ENCODE assay signal across 9 mouse cellular contexts in the genomic region with DNA sequence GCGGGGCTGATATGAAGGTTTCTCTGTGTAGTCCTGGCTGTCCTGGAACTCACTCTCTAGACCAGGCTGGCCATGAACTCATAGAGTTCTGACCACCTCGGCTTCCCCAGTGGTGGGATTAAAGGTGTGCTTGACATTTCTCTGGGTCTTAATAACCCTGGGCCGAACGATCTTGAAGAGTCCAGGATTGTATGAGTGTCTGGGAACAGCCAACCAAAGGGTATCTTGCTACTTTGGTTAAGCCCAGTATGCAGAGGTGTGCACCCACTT. TPM values are rescaled to one million over a fixed set of nuclear protein-coding genes. Genes with fewer than 3 reads are reported as not detected.
DNase-seq lines count a peak whose midpoint lies in the region; ATAC-seq and TF ChIP-seq lines count a peak whose summit lies in the region.
"Had no signal": no experiment of that assay in that cellular context is flagged by ENCODE, and none has a peak within 500 bp of the region (broad histone marks: within the 10 kb centered on the region; RNA-seq: fewer than 3 reads in every experiment).

No protein-coding gene starts in this region.

- H3K4me1 ChIP-seq in kidney, embryonic 14.5 days (ENCODE audit: control insufficient read depth, insufficient read depth, low read length) = peaks cover 25% of the 10 kb centered on the region
- peaks cover 42% of the 10 kb centered on the region for H3K4me1 ChIP-seq in embryonic facial prominence, embryonic 13.5 days
- peaks cover 20% of the 10 kb centered on the region for H3K4me1 ChIP-seq in hindbrain, postnatal 0 days (ENCODE audit: insufficient read depth, low read length)
- peaks cover 23% of the 10 kb centered on the region for H3K4me1 ChIP-seq in midbrain, embryonic 16.5 days (ENCODE audit: control insufficient read depth, insufficient read depth, low read length)

- H3K4me2 ChIP-seq in kidney, embryonic 14.5 days (replicated peaks; ENCODE audit: low read depth, low read length) = peak overlapping the region; percentile 57
- peak overlapping the region; percentile 58; the same call in 1 of the 2 replicates for H3K4me2 ChIP-seq in embryonic facial prominence, embryonic 13.5 days
- peak overlapping the region; percentile 54 for H3K4me2 ChIP-seq in hindbrain, postnatal 0 days (ENCODE audit: low read depth, low read length)
- H3K4me2 ChIP-seq in midbrain, embryonic 16.5 days (ENCODE audit: low read length) = peak overlapping the region; percentile 65; the same call in 1 of the 2 replicates

- no peak for ATAC-seq in kidney, embryonic 14.5 days (ENCODE audit: low FRiP score, low TSS enrichment)
- no peak for ATAC-seq in embryonic facial prominence, embryonic 13.5 days (ENCODE audit: insufficient number of reproducible peaks, insufficient read depth, low FRiP score, low TSS enrichment, low read depth)
- no peak for ATAC-seq in hindbrain, postnatal 0 days
- ATAC-seq in midbrain, embryonic 16.5 days = 0 out of 2 replicates have a peak, but pooled peaks have one; percentile 2

- H3K27me3 ChIP-seq in kidney, embryonic 14.5 days (ENCODE audit: control insufficient read depth, insufficient read depth, low read length) = no peaks in the 10 kb centered on the region
- no peaks in the 10 kb centered on the region; the same call in 1 of the 2 replicates for H3K27me3 ChIP-seq in embryonic facial prominence, embryonic 13.5 days
- H3K27me3 ChIP-seq in hindbrain, postnatal 0 days (ENCODE audit: insufficient read depth, low read length) = no peaks in the 10 kb centered on the region
- H3K27me3 ChIP-seq in midbrain, embryonic 16.5 days (ENCODE audit: control insufficient read depth, insufficient read depth, low read depth, low read length) = no peaks in the 10 kb centered on the region

- no peaks in the 10 kb centered on the region for H3K9me3 ChIP-seq in kidney, embryonic 14.5 days (ENCODE audit: control insufficient read depth, low read length)
- no peaks in the 10 kb centered on the region for H3K9me3 ChIP-seq in embryonic facial prominence, embryonic 13.5 days
- no peaks in the 10 kb centered on the region for H3K9me3 ChIP-seq in hindbrain, postnatal 0 days (ENCODE audit: low read length)
- no peaks in the 10 kb centered on the region for H3K9me3 ChIP-seq in midbrain, embryonic 16.5 days (replicated peaks; ENCODE audit: control insufficient read depth, low read length, poor library complexity, severe bottlenecking)

- peak overlapping the region; percentile 70 for H3K9ac ChIP-seq in kidney, embryonic 14.5 days (ENCODE audit: low read depth, low read length)
- peak overlapping the region; percentile 67 for H3K9ac ChIP-seq in embryonic facial prominence, embryonic 13.5 days
- H3K9ac ChIP-seq in hindbrain, postnatal 0 days (replicated peaks; ENCODE audit: low read length) = peak overlapping the region; percentile 28; the same call in 1 of the 2 replicates
- H3K9ac ChIP-seq in midbrain, embryonic 16.5 days (ENCODE audit: low read depth, low read length) = peak overlapping the region; percentile 71

- intact Hi-C loops in left cerebral cortex, postnatal 25 days (cut with DNase I) = loop anchor here (5.0 kb wide), 1 partner anchor 84 kb away; no protein-coding TSS in a partner anchor

- DNase-seq in kidney, adult 9 months = no peak
- DNase-seq in hindbrain, postnatal 0 days (ENCODE audit: low spot score) = no peak
- no peak for DNase-seq in left cerebral cortex, postnatal 25 days (ENCODE audit: low spot score in 2 of 2)
- no peak for DNase-seq in thymus, postnatal 4 days
- no peak for DNase-seq in layer of hippocampus, adult 18-20 months (ENCODE audit: low spot score in 2 of 2)

- WGBS in kidney, embryonic 14.5 days = 75% methylated on average over 4 of the region's 4 CpGs
- 76% methylated on average over 4 of the region's 4 CpGs for WGBS in embryonic facial prominence, embryonic 13.5 days
- WGBS in hindbrain, postnatal 0 days = 81% methylated on average over 4 of the region's 4 CpGs
- WGBS in midbrain, embryonic 16.5 days = 64% methylated on average over 4 of the region's 4 CpGs

- peak overlapping the region; percentile 75 for H3K27ac ChIP-seq in kidney, embryonic 14.5 days (ENCODE audit: low read depth, low read length)
- H3K27ac ChIP-seq in embryonic facial prominence, embryonic 13.5 days = peak overlapping the region; percentile 86
- peak overlapping the region; percentile 72 for H3K27ac ChIP-seq in hindbrain, postnatal 0 days
- peak overlapping the region; percentile 76; the same call in 1 of the 2 replicates for H3K27ac ChIP-seq in midbrain, embryonic 16.5 days (ENCODE audit: low read length)

- TF ChIP-seq CTCF in hindbrain, postnatal 0 days (IDR thresholded peaks at IDR 0.05; ENCODE audit: low read depth) = no peak

- H3K4me3 ChIP-seq in kidney, embryonic 14.5 days (ENCODE audit: low read length) = no peak overlapping the region; the same call in 1 of the 2 replicates
- peak overlapping the region; percentile 25 for H3K4me3 ChIP-seq in embryonic facial prominence, embryonic 13.5 days
- H3K4me3 ChIP-seq in hindbrain, postnatal 0 days (ENCODE audit: low read length) = no peak overlapping the region
- no peak overlapping the region for H3K4me3 ChIP-seq in midbrain, embryonic 16.5 days (ENCODE audit: low read depth, low read length)

- no peaks in the 10 kb centered on the region for H3K36me3 ChIP-seq in kidney, embryonic 14.5 days (ENCODE audit: control insufficient read depth, insufficient read depth, low read length)
- no peaks in the 10 kb centered on the region for H3K36me3 ChIP-seq in embryonic facial prominence, embryonic 13.5 days
- H3K36me3 ChIP-seq in hindbrain, postnatal 0 days (ENCODE audit: insufficient read depth, low read length) = no peaks in the 10 kb centered on the region
- no peaks in the 10 kb centered on the region for H3K36me3 ChIP-seq in midbrain, embryonic 16.5 days (ENCODE audit: control insufficient read depth, insufficient read depth, low read length)

RNA-seq across cellular contexts. Expression of a gene that starts 0.2 kb away (rescaled TPM):
- polyA plus RNA-seq in kidney, embryonic 14.5 days (2014; fragmentation: Nextera tagmentation; extraction: Ambion mirVana) = 26.0 and 31.9 TPM in 2 replicates
- 38.6 and 41.2 TPM in 2 replicates for polyA plus RNA-seq in embryonic facial prominence, embryonic 13.5 days (2015; fragmentation: Nextera tagmentation; extraction: Ambion mirVana)
- 3.1 and 6.1 TPM in 2 replicates for total RNA-seq in hindbrain, postnatal 0 days (2014; rRNA removed)
- 10.0 and 10.2 TPM in 2 replicates for polyA plus RNA-seq in hindbrain, postnatal 0 days (2015; fragmentation: Nextera tagmentation; extraction: Ambion mirVana)
- polyA plus RNA-seq in midbrain, embryonic 16.5 days (2015; fragmentation: Nextera tagmentation; extraction: Ambion mirVana) = 6.7 and 7.8 TPM in 2 replicates
- total RNA-seq in left cerebral cortex, postnatal 25 days (2021) = 1 to 10 TPM; 3.2 to 3.3 TPM
- 1 to 10 TPM; 2.5 to 3.4 TPM for total RNA-seq in layer of hippocampus, adult 18-20 months (2021)

RNA-seq across cellular contexts. Expression of a gene that starts 13.1 kb away (rescaled TPM):
- 0.21 and 0.23 TPM in 2 replicates for polyA plus RNA-seq in kidney, embryonic 14.5 days (2014; fragmentation: Nextera tagmentation; extraction: Ambion mirVana)
- 0.45 TPM in 1 of 2 replicates, not detected in the other for polyA plus RNA-seq in embryonic facial prominence, embryonic 13.5 days (2015; fragmentation: Nextera tagmentation; extraction: Ambion mirVana)
- 3.1 and 4.0 TPM in 2 replicates for total RNA-seq in hindbrain, postnatal 0 days (2014; rRNA removed)
- 0.97 and 1.0 TPM in 2 replicates for polyA plus RNA-seq in hindbrain, postnatal 0 days (2015; fragmentation: Nextera tagmentation; extraction: Ambion mirVana)
- polyA plus RNA-seq in midbrain, embryonic 16.5 days (2015; fragmentation: Nextera tagmentation; extraction: Ambion mirVana) = 0.15 and 0.16 TPM in 2 replicates
- 10 to 100 TPM; 19.8 to 22.0 TPM for total RNA-seq in left cerebral cortex, postnatal 25 days (2021)
- 10 to 100 TPM; 30.4 to 31.6 TPM for total RNA-seq in layer of hippocampus, adult 18-20 months (2021)
- total RNA-seq: MEL had no signal

RNA-seq across cellular contexts. Expression of a gene that starts 36.3 kb away (rescaled TPM):
- polyA plus RNA-seq in kidney, embryonic 14.5 days (2014; fragmentation: Nextera tagmentation; extraction: Ambion mirVana) = 0.07 and 0.60 TPM in 2 replicates
- 0.28 and 0.30 TPM in 2 replicates for polyA plus RNA-seq in embryonic facial prominence, embryonic 13.5 days (2015; fragmentation: Nextera tagmentation; extraction: Ambion mirVana)
- total RNA-seq in hindbrain, postnatal 0 days (2014; rRNA removed) = 0.10 and 0.29 TPM in 2 replicates
- polyA plus RNA-seq in hindbrain, postnatal 0 days (2015; fragmentation: Nextera tagmentation; extraction: Ambion mirVana) = 0.40 and 0.58 TPM in 2 replicates
- polyA plus RNA-seq in midbrain, embryonic 16.5 days (2015; fragmentation: Nextera tagmentation; extraction: Ambion mirVana) = 0.20 TPM in 1 of 2 replicates, not detected in the other
- under 1 TPM in 1 of 2 experiments, not detected in 1; 0.23 TPM for total RNA-seq in left cerebral cortex, postnatal 25 days (2021)
- under 1 TPM; 0.07 to 0.15 TPM for total RNA-seq in layer of hippocampus, adult 18-20 months (2021)

RNA-seq across cellular contexts. Expression of a gene that starts 41.2 kb away (rescaled TPM):
- polyA plus RNA-seq in kidney, embryonic 14.5 days (2014; fragmentation: Nextera tagmentation; extraction: Ambion mirVana) = 6.1 and 7.6 TPM in 2 replicates
- polyA plus RNA-seq in embryonic facial prominence, embryonic 13.5 days (2015; fragmentation: Nextera tagmentation; extraction: Ambion mirVana) = 13.3 and 13.4 TPM in 2 replicates
- total RNA-seq in hindbrain, postnatal 0 days (2014; rRNA removed) = 2.0 and 3.4 TPM in 2 replicates
- polyA plus RNA-seq in hindbrain, postnatal 0 days (2015; fragmentation: Nextera tagmentation; extraction: Ambion mirVana) = 5.0 and 6.8 TPM in 2 replicates
- 1.8 and 2.3 TPM in 2 replicates for polyA plus RNA-seq in midbrain, embryonic 16.5 days (2015; fragmentation: Nextera tagmentation; extraction: Ambion mirVana)
- total RNA-seq in left cerebral cortex, postnatal 25 days (2021) = 1 to 10 TPM; 1.9 to 2.9 TPM
- 1 to 10 TPM; 1.4 to 1.9 TPM for total RNA-seq in layer of hippocampus, adult 18-20 months (2021)
